Mouse (Mus musculus) forebrain, embryonic 13.5 days (tissue): Measurements from ENCODE around the gene Gm49486. TPM values are rescaled to one million over a fixed set of nuclear protein-coding genes. Genes with fewer than 3 reads are reported as not detected.

Source experiments
- ATAC-seq: fragments of 200-750 bp; cut with Nextera tagmentation; 2 replicates; pipeline ENCODE4 v1.8.0; 2017
- H3K27ac ChIP-seq: fragments of 300-500 bp; sonication (generic); 2 replicates; pipeline ENCODE4 v1.5.1; 2015; ENCODE audit warnings: inconsistent platforms, mild to moderate bottlenecking, moderate library complexity
- H3K27me3 ChIP-seq: fragments of 300-500 bp; sonication (generic); 2 replicates; pipeline ENCODE4 v1.6.1; 2015; ENCODE audit warnings: mild to moderate bottlenecking, inconsistent platforms
- H3K36me3 ChIP-seq: fragments of 300-500 bp; sonication (generic); 2 replicates; pipeline ENCODE4 v1.6.1; 2015; ENCODE audit warnings: mild to moderate bottlenecking, inconsistent platforms; ENCODE audit not compliant: poor library complexity, severe bottlenecking
- H3K4me1 ChIP-seq: fragments of 300-500 bp; sonication (generic); 2 replicates; pipeline ENCODE4 v1.6.1; 2015; ENCODE audit warnings: inconsistent platforms
- H3K4me2 ChIP-seq: fragments of 300-500 bp; sonication (generic); 2 replicates; pipeline ENCODE4 v1.6.1; 2015; ENCODE audit warnings: inconsistent platforms, mild to moderate bottlenecking, moderate library complexity
- H3K4me3 ChIP-seq: fragments of 300-500 bp; sonication (generic); 2 replicates; pipeline ENCODE4 v1.5.1; 2015; ENCODE audit warnings: mild to moderate bottlenecking, inconsistent platforms
- H3K9ac ChIP-seq: fragments of 300-500 bp; sonication (generic); 2 replicates; pipeline ENCODE4 v1.6.1; 2015; ENCODE audit warnings: mild to moderate bottlenecking, inconsistent platforms
- H3K9me3 ChIP-seq: fragments of 300-500 bp; sonication (generic); replicated peaks from 2 replicates; pipeline ENCODE4 v1.6.1; 2016; ENCODE audit warnings: inconsistent platforms
- WGBS: fragments of 180-500 bp; shearing (Covaris S2); methylation state at CpG from one replicate; pipeline ENCODE4 v1.1.7; 2015; 5-methylcytosine and 5-hydroxymethylcytosine counted together
- polyA plus RNA-seq: library from polyadenylated mRNA; unstranded; fragments of >200 nt; fragmentation: Nextera tagmentation; extraction: Ambion mirVana; gene quantifications from 2 replicates; pipeline ENCODE4 v1.2.1, GENCODE M21; 2015

The Gm49486 gene
- polyA plus RNA-seq, 1 experiment from 2014 or later, result 1.3 TPM

DNA sequence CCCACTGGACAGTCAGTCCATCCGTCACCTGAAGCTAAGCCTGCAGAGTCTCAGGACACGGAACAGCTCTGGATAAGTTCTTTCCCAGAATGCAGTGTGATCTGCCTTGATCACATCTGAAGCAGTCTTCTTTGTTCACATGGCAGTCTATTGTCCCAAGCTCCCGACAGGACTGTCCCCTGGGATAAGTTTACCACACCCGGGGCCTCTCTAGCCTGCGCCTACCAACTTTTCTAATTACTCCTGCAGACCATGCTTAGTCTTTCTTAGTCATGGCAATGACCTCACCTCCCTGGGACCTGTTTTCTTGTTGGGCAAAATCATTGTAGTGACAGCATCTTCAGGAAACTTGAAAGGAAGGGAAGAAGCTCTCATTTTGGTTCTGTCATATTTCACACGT lies 8.8 kb downstream of the Gm49486 start:
- Histone ChIP-seq H3K9me3 (no peaks in the 10 kb centered on the region), H3K4me2 (no peak overlapping the region), H3K9ac (no peak overlapping the region), H3K4me1 (no peaks in the 10 kb centered on the region), H3K27me3 (no peaks in the 10 kb centered on the region), H3K27ac (no peak overlapping the region), H3K36me3 (peaks cover 88% of the 10 kb centered on the region), H3K4me3 (no peak overlapping the region)
- 76% methylated on average over 6 of the region's 6 CpGs for WGBS
- ATAC-seq, result no peak

DNA sequence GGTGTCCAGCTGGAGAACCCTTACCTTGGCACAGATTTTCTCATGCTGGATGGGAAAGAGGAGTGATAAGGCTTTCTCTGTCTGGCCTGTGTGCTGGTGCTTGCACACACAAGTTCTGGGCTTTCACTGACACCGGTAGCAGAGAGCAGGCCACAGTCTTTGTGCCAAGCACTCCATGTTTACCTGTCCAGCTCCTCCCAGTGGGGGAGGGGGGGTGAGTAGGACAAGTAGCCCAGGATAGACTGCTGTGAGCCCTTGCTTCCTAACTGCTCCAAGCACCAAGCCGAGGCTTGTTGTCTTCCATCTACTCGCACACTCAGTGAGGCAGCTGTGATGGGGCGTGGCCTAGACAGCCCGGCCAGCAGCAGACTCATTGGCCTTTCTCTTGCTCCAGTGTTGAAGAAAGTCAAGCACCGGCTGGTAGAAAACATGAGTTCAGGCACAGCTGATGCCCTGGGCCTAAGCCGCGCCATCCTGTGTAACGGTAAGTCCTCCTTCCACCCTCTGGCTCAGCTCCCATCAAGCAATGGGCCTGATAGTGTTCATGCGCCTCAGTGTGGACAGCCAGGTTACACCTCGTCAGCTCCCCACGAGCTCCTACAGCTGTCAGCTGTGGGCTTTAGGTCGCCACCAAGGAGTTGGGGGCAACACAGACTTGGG lies 13.5 kb downstream of the Gm49486 start:
- H3K4me2 ChIP-seq, result no peak overlapping the region
- no peak; the same call in 1 of the 2 replicates for ATAC-seq
- H3K9ac ChIP-seq, result no peak overlapping the region
- no peaks in the 10 kb centered on the region for H3K27me3 ChIP-seq
- WGBS, result 73% methylated on average over 13 of the region's 13 CpGs
- H3K4me3 ChIP-seq, result no peak overlapping the region
- H3K27ac ChIP-seq, result 0 out of 2 replicates have a peak overlapping the region, but pooled peaks have one; percentile 4
- no peaks in the 10 kb centered on the region for H3K9me3 ChIP-seq
- H3K36me3 ChIP-seq, result peaks cover 89% of the 10 kb centered on the region
- H3K4me1 ChIP-seq, result peaks cover 13% of the 10 kb centered on the region

DNA sequence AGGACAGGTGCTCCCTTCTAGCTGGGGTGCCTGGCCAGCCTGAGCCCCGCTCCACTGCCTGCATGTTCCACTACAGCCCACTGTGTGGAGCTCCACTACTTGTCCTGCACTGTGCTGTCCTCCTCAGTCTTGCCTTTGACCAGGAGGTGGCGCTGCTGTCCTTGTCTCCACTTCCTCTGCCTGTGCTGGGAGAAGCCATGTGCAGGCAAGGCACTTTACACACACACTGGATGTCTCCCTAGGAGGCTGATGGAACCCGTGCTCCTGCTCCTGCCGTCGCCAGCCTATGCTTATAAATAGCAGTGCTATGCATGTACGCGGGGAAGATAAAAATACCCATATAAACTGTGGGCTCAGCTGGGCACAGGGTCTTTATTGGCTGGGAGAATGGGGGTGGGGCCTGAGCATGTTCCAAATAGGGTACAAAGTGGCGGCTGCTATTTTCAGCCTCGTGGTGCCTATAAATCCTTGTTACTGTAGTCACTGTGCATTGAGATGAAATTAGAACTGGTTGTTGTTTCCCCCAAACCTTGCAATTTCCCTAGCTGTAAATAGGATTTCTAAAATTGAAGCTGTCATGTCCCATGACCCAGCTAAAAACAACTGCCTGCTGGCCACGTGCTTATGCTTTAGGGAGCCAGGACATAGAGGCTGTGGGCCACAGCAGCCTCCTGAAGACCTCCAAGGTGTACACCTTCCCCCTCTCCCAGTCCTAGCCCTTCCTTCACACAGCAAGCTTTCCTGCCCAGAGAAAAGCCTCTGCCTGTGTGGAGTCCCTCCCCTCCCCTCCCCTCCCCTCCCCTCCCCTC lies 14.2 kb downstream of the Gm49486 start:
- WGBS, result 21% methylated on average over 10 of the region's 10 CpGs
- no peak overlapping the region for H3K27ac ChIP-seq
- H3K9ac ChIP-seq, result 0 out of 2 replicates have a peak overlapping the region, but pooled peaks have one; percentile 45
- H3K4me3 ChIP-seq, result no peak overlapping the region
- H3K9me3 ChIP-seq, result no peaks in the 10 kb centered on the region
- peaks cover 89% of the 10 kb centered on the region for H3K36me3 ChIP-seq
- peak; percentile 99 for ATAC-seq
- H3K27me3 ChIP-seq, result no peaks in the 10 kb centered on the region
- peaks cover 13% of the 10 kb centered on the region for H3K4me1 ChIP-seq
- peak overlapping the region; percentile 20; the same call in 1 of the 2 replicates for H3K4me2 ChIP-seq

DNA sequence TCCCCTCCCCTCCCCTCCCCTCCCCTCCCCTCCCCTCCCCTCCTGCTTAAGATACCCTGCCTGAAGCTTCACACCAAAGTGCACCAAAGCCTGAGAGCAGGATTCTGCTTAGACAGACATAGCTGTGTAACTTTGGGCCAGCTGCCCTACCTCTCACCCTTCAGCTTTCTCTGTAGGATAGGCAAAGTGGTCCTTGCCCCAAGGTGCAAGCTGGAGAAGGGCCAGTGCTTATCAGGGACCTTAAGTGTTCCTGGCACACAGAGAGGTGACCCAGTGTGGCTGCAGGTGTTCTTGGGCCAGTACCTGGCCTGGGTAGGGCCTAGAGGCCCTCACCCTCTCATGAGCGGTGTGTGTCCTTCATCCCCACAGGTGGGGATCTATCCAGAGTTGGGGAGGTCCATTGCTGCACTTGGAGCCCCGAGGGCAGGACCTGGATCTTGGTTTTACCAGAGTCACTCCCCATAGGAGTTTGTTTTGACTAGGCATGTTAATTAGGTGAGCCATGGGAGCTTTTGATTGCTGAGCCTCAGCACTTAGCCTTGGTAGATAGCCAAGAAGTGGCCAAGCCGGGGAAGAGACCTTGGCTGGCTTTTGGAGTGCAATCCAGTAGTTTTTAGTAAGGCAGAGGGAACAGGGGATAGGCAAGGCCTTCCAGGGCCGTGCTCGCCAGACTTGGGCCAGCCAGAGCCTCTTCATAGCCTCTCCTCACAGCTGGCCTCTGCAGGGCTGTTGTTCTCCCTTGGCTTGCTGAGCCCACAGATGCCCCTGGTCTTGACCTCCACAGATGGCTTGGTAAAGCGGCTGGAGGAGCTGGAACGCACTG lies 15.1 kb downstream of the Gm49486 start:
- no peak for ATAC-seq
- peaks cover 13% of the 10 kb centered on the region for H3K4me1 ChIP-seq
- H3K9me3 ChIP-seq, result no peaks in the 10 kb centered on the region
- peaks cover 89% of the 10 kb centered on the region for H3K36me3 ChIP-seq
- H3K27me3 ChIP-seq, result no peaks in the 10 kb centered on the region
- H3K4me3 ChIP-seq, result no peak overlapping the region
- no peak overlapping the region for H3K27ac ChIP-seq
- no peak overlapping the region for H3K4me2 ChIP-seq
- H3K9ac ChIP-seq, result no peak overlapping the region; the same call in 1 of the 2 replicates
- 73% methylated on average over 7 of the region's 7 CpGs for WGBS

DNA sequence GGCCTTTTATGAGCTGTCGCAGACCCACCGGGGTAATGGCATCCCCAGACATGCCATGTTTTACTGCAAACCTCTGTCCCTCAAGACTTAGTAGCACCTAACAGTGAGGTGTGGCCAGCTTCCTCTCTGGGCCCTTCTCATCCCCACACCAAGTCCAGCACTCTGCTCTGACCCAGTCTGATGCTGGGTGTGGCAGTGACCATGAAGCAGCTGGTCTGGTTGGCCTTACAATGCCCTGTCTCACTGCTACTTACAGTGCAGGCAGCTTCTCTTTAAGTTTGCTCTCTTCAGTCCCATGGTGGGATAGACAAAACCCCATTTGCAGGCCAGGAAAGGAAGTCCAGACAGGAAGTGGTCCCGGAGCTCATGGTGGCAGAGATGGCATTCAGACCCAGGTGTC lies 16.1 kb downstream of the Gm49486 start:
- Histone ChIP-seq H3K4me3 (no peak overlapping the region), H3K9me3 (no peaks in the 10 kb centered on the region), H3K36me3 (peaks cover 82% of the 10 kb centered on the region), H3K4me2 (no peak overlapping the region), H3K9ac (no peak overlapping the region), H3K27ac (no peak overlapping the region), H3K27me3 (0 out of 2 replicates have a peak, but pooled peaks cover 4% of the 10 kb centered on the region), H3K4me1 (peaks cover 13% of the 10 kb centered on the region)
- WGBS, result 96% methylated on average over 3 of the region's 3 CpGs
- no peak for ATAC-seq

DNA sequence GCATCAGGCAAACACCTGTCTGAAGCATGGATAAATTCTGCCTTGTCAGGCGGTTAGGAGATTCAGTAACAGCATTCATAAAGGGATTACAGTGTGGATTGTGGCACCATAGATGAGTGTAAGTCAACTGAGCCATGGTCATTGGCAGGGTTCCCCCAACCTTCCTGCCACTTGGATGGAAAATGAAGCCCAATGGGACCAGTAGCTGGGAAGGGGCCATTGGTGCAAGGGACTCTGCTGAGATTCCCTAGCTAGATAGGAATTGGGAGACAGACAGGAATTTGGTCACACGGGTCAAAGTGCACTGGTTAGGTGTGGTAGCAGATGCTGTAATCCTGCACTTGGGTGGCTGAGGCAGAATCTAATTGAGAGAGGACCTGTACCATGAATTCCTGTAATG lies 21.0 kb downstream of the Gm49486 start:
- Histone ChIP-seq H3K9me3 (no peaks in the 10 kb centered on the region), H3K27me3 (peaks cover 49% of the 10 kb centered on the region), H3K4me2 (no peak overlapping the region), H3K4me3 (no peak overlapping the region), H3K4me1 (peaks cover 14% of the 10 kb centered on the region), H3K36me3 (peaks cover 47% of the 10 kb centered on the region), H3K9ac (no peak overlapping the region), H3K27ac (no peak overlapping the region)
- no peak for ATAC-seq
- 86% methylated on average over 2 of the region's 2 CpGs for WGBS

DNA sequence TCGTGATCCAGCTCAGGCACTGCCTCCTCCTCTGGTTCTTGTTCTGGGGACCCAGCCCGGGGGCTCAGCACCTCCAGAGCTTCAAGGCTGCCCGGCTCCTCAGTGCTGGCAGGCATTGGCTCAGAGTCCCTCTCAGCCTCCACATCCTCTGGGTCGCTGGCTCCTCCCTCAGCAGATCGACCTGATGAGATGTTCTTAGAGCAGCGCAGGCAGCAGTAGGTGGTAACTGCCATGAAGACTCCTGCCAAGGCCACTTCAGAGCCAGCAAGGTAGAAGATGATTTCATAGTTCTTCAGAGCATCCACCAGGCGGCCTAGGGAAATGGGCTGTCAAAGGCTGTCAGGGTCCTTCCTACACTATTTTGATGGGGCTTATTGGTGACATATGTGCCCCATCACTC lies 22.0 kb downstream of the Gm49486 start:
- H3K27me3 ChIP-seq, result peaks cover 49% of the 10 kb centered on the region
- peaks cover 38% of the 10 kb centered on the region for H3K36me3 ChIP-seq
- no peak overlapping the region for H3K27ac ChIP-seq
- no peak for ATAC-seq
- WGBS, result 61% methylated on average over 7 of the region's 7 CpGs
- no peak overlapping the region for H3K9ac ChIP-seq
- peaks cover 14% of the 10 kb centered on the region for H3K4me1 ChIP-seq
- peak overlapping the region; percentile 63; the same call in 1 of the 2 replicates for H3K4me2 ChIP-seq
- no peak overlapping the region for H3K4me3 ChIP-seq
- H3K9me3 ChIP-seq, result no peaks in the 10 kb centered on the region

DNA sequence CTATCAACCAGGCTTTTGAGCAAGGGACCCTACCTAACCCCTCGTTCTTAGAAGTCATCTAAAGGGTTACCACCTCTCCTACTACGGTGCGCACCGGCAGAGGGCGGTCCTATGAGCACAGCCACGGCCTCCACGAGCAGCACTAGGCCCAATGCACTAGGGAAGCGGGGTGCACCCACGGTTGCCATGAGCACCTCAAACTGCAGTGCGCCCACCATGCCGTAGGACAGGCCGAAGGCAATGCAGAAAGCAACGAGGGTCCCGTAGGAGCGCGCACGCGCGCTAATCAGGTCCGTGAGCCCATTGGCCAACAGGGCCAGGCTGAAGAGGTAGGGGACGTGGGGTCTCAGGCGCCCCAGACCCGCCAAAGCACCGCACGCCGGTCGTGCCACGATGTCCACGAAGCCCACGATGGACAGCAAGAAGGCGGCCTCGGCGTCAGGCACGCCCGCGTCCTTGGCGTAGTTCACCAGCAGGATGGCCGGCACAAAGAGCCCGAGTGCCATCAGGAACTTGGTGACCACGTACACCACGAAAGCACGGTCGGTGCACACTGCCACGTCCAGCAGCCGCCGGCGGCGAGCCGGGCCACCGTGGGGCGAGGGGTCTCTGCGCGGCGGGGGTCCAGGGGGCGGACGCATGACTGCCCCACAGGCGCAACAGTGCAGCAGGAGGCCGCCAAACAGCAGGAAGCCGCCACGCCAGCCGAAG lies 22.7 kb downstream of the Gm49486 start:
- peaks cover 49% of the 10 kb centered on the region for H3K27me3 ChIP-seq
- peaks cover 14% of the 10 kb centered on the region for H3K4me1 ChIP-seq
- peak overlapping the region; percentile 36 for H3K4me3 ChIP-seq
- peak overlapping the region; percentile 63 for H3K4me2 ChIP-seq
- WGBS, result 3% methylated on average over 60 of the region's 61 CpGs
- H3K9me3 ChIP-seq, result no peaks in the 10 kb centered on the region
- peaks cover 30% of the 10 kb centered on the region for H3K36me3 ChIP-seq
- no peak overlapping the region for H3K27ac ChIP-seq
- H3K9ac ChIP-seq, result peak overlapping the region; percentile 58
- ATAC-seq, result peak; percentile 68

DNA sequence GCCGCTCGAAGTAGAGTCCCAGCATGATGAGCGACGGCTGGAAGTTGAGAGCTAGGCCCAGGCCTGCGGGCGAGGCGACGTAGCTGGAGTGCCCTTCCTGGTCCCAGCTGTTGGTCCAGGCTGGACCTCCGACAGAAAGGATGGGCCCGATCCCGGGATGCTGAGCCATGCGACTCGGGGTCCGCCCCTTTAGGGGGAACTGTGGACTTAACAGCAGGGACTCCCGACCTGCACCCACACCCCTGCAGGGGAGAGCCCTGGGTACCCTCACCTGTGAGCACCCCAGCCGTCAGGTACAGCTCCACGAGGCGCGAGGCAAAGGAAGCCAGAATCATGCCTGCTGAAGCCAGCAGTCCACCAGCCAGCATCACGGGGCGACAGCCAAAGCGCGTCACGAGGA lies 23.4 kb downstream of the Gm49486 start:
- H3K4me2 ChIP-seq, result peak overlapping the region; percentile 63
- no peak for ATAC-seq
- WGBS, result 34% methylated on average over 24 of the region's 24 CpGs
- H3K4me3 ChIP-seq, result peak overlapping the region; percentile 36
- peak overlapping the region; percentile 58 for H3K9ac ChIP-seq
- peaks cover 24% of the 10 kb centered on the region for H3K36me3 ChIP-seq
- peaks cover 49% of the 10 kb centered on the region for H3K27me3 ChIP-seq
- no peak overlapping the region for H3K27ac ChIP-seq
- peaks cover 14% of the 10 kb centered on the region for H3K4me1 ChIP-seq
- H3K9me3 ChIP-seq, result no peaks in the 10 kb centered on the region

DNA sequence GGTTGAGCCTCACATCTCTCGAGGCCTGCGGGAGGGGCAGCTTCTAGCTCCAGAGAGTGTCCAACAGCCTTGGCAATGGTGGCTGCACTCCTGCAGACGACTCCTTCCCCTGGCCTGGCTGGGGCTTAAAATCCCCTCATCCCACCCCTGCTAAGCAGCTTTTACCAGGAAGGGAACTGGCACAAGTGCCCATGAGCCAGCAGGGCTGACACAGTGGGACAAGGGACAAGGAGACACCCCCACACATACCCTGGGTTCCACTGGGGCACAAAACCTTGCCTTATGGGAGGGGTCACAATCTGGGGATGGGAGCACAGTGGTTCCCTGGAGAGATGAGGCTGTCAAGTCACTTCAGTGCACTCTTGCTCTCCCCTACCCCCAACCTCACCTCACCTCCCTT lies 25.5 kb downstream of the Gm49486 start, which contains the start of gene Slc16a8:
TSS of gene Slc16a8 (minus strand) at position 101 of the 400 bp plus-strand sequence.
- WGBS, result 20% methylated on average over 3 of the region's 3 CpGs
- Histone ChIP-seq H3K27me3 (peaks cover 66% of the 10 kb centered on the region), H3K4me1 (peaks cover 14% of the 10 kb centered on the region), H3K9me3 (no peaks in the 10 kb centered on the region), H3K9ac (peak within 1 kb of the TSS; percentile 21; the same call in 1 of the 2 replicates), H3K36me3 (peaks cover 3% of the 10 kb centered on the region; the same call in 1 of the 2 replicates), H3K27ac (no peak within 1 kb of the TSS), H3K4me2 (no peak within 1 kb of the TSS), H3K4me3 (no peak within 1 kb of the TSS)
- no peak for ATAC-seq

DNA sequence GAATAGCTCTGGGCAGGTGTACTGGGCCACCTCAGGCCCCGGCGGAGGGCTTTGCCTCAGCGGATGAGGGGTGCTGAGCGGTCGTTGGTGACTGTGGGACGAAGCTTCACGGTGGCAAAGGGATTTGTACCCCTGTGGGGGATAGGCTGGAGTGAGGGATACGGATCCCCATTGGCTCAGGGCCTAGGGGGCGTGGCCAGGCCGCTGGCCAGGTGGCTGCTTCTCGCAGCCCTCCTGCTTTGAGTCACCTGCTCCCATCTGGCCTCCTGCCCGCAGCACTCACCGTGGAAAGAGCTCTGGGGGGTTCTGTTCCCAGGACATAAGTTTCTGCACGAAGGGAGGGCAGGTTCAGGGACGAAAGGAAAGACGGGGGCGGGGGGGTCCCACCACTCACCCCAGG lies 29.3 kb downstream of the Gm49486 start:
- H3K4me2 ChIP-seq, result no peak overlapping the region
- no peaks in the 10 kb centered on the region for H3K9me3 ChIP-seq
- no peaks in the 10 kb centered on the region for H3K36me3 ChIP-seq
- H3K27ac ChIP-seq, result no peak overlapping the region
- H3K27me3 ChIP-seq, result peaks cover 68% of the 10 kb centered on the region
- H3K4me1 ChIP-seq, result peaks cover 15% of the 10 kb centered on the region
- no peak overlapping the region for H3K9ac ChIP-seq
- 31% methylated on average over 17 of the region's 17 CpGs for WGBS
- no peak overlapping the region for H3K4me3 ChIP-seq
- no peak for ATAC-seq
